Mouse (Mus musculus) heart, embryonic 13.5 days (tissue): ENCODE measurements around the gene Arid4b. TPM values are rescaled to one million over a fixed set of nuclear protein-coding genes. Genes with fewer than 3 reads are reported as not detected.

Experiments
- ATAC-seq: fragments of 200-750 bp; cut with Nextera tagmentation; 2 replicates; pipeline ENCODE4 v1.8.0; 2017; ENCODE audit warnings: moderate TSS enrichment; ENCODE audit not compliant: insufficient number of reproducible peaks, low FRiP score, low TSS enrichment; ENCODE audit errors: extremely low read depth
- H3K27ac ChIP-seq: fragments of 300-500 bp; sonication (generic); replicated peaks from 2 replicates; pipeline ENCODE4 v1.5.1; 2015; ENCODE audit warnings: moderate library complexity, mild to moderate bottlenecking, inconsistent platforms
- H3K27me3 ChIP-seq: fragments of 300-500 bp; sonication (generic); replicated peaks from 2 replicates; pipeline ENCODE4 v1.6.1; 2015; ENCODE audit warnings: mild to moderate bottlenecking, inconsistent platforms
- H3K36me3 ChIP-seq: fragments of 300-500 bp; sonication (generic); 2 replicates; pipeline ENCODE4 v1.6.1; 2015; ENCODE audit warnings: mild to moderate bottlenecking, inconsistent platforms
- H3K4me1 ChIP-seq: fragments of 300-500 bp; sonication (generic); 2 replicates; pipeline ENCODE4 v1.6.1; 2015; ENCODE audit warnings: inconsistent platforms
- H3K4me2 ChIP-seq: fragments of 300-500 bp; sonication (generic); 2 replicates; pipeline ENCODE4 v1.6.1; 2015; ENCODE audit warnings: inconsistent platforms, mild to moderate bottlenecking, moderate library complexity
- H3K4me3 ChIP-seq: fragments of 300-500 bp; sonication (generic); 2 replicates; pipeline ENCODE4 v1.5.1; 2015; ENCODE audit warnings: moderate library complexity, mild to moderate bottlenecking, inconsistent platforms
- H3K9ac ChIP-seq: fragments of 300-500 bp; sonication (generic); 2 replicates; pipeline ENCODE4 v1.6.1; 2015; ENCODE audit warnings: inconsistent platforms, mild to moderate bottlenecking, moderate library complexity
- H3K9me3 ChIP-seq: fragments of 300-500 bp; sonication (generic); 2 replicates; pipeline ENCODE4 v1.6.1; 2016; ENCODE audit warnings: inconsistent platforms
- WGBS: fragments of 180-500 bp; shearing (Covaris S2); methylation state at CpG from one replicate; pipeline ENCODE4 v1.1.7; 2015; ENCODE audit warnings: mixed read lengths; 5-methylcytosine and 5-hydroxymethylcytosine counted together
- polyA plus RNA-seq: library from polyadenylated mRNA; unstranded; fragments of >200 nt; fragmentation: Nextera tagmentation; extraction: Ambion mirVana; gene quantifications from 2 replicates; pipeline ENCODE4 v1.2.1, GENCODE M21; 2015

Arid4b gene
- polyA plus RNA-seq, 1 experiment from 2014 or later: 43.0 TPM

GRCm38 (mm10) chr13:14113746-14114528, 50.9 kb downstream of the Arid4b start:
- Histone ChIP-seq H3K27ac (no peak overlapping the region), H3K4me1 (peaks cover 30% of the 10 kb centered on the region), H3K4me3 (no peak overlapping the region), H3K36me3 (no peaks in the 10 kb centered on the region), H3K4me2 (no peak overlapping the region), H3K9me3 (no peaks in the 10 kb centered on the region), H3K27me3 (no peaks in the 10 kb centered on the region), H3K9ac (no peak overlapping the region)
- WGBS: 91% methylated on average over 4 of the region's 4 CpGs
- ATAC-seq: no peak

- 99% methylated on average over 2 of the region's 2 CpGs for WGBS
- Histone ChIP-seq H3K4me2 (no peak overlapping the region), H3K27me3 (no peaks in the 10 kb centered on the region), H3K9me3 (no peaks in the 10 kb centered on the region), H3K27ac (no peak overlapping the region), H3K36me3 (peaks cover 5% of the 10 kb centered on the region; the same call in 1 of the 2 replicates), H3K9ac (no peak overlapping the region), H3K4me1 (peaks cover 23% of the 10 kb centered on the region), H3K4me3 (no peak overlapping the region)
- no peak for ATAC-seq
Observed at GRCm38 (mm10) chr13:14115805-14116204, 52.8 kb downstream of the Arid4b start.

DNA sequence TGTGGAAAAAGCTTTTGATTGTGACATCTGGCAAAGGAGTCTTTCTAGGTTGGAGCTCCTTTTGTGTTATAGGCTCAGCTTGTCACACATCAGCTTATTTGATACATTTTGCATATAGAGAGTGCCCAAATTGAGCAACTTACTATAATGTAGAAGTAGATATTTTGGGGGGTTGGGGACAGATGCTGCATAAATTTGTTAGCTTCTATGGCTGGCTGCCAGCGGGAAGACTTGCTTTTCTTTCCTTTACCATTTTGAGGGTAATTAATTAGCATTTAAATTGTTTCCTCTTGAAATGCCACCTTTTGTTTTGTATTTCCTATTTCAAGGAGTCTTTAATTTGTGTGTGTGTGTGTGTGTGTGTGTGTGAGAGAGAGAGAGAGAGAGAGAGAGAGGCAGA, 68.6 kb downstream of the Arid4b start:
- H3K36me3 ChIP-seq: peaks cover 64% of the 10 kb centered on the region
- H3K27ac ChIP-seq: no peak overlapping the region
- no peak for ATAC-seq

GRCm38 (mm10) chr13:14142294-14142966, 79.4 kb downstream of the Arid4b start:
- ATAC-seq: no peak
- no peak overlapping the region for H3K4me3 ChIP-seq
- H3K4me2 ChIP-seq: no peak overlapping the region
- no peaks in the 10 kb centered on the region for H3K9me3 ChIP-seq
- no peaks in the 10 kb centered on the region for H3K27me3 ChIP-seq
- H3K9ac ChIP-seq: no peak overlapping the region
- peaks cover 36% of the 10 kb centered on the region for H3K36me3 ChIP-seq
- 85% methylated on average over 2 of the region's 2 CpGs for WGBS
- H3K4me1 ChIP-seq: no peaks in the 10 kb centered on the region
- no peak overlapping the region for H3K27ac ChIP-seq

More for the DNA sequence above, 68.6 kb downstream of the Arid4b start:
- 84% methylated on average over 1 of the region's 1 CpGs for WGBS
- Histone ChIP-seq H3K4me2 (no peak overlapping the region), H3K27me3 (no peaks in the 10 kb centered on the region), H3K9ac (no peak overlapping the region), H3K4me1 (no peaks in the 10 kb centered on the region), H3K9me3 (no peaks in the 10 kb centered on the region), H3K4me3 (no peak overlapping the region)

DNA sequence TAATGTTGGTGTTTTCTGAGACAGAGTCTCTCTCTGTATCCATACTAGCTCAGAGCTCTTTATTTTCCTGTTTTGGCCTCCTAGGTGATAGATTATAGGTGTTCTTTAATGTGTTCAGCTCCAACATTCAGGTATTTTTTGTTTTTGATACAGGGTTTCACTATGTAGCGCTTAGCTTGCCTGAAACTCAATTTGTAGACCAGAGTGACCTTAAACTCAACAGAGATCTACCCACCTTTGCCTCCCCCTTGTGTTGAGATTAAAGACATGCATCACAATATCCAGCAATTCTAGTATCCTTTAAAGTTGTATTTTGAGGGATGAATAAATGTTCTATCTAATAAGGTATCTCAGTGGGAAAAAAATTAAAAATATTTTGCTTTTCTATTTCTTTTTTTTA, 115.0 kb downstream of the Arid4b start:
- Histone ChIP-seq H3K4me3 (no peak overlapping the region), H3K4me2 (no peak overlapping the region), H3K27me3 (no peaks in the 10 kb centered on the region), H3K4me1 (no peaks in the 10 kb centered on the region), H3K9me3 (no peaks in the 10 kb centered on the region), H3K9ac (no peak overlapping the region), H3K27ac (no peak overlapping the region), H3K36me3 (peaks cover 28% of the 10 kb centered on the region)
- ATAC-seq: no peak
- WGBS: 83% methylated on average over 1 of the region's 1 CpGs

- H3K27ac ChIP-seq: no peak overlapping the region
- WGBS: 90% methylated on average over 3 of the region's 3 CpGs
- H3K36me3 ChIP-seq: peaks cover 36% of the 10 kb centered on the region
- no peaks in the 10 kb centered on the region for H3K9me3 ChIP-seq
- no peak overlapping the region for H3K9ac ChIP-seq
- H3K4me1 ChIP-seq: no peaks in the 10 kb centered on the region
- ATAC-seq: no peak
- H3K27me3 ChIP-seq: no peaks in the 10 kb centered on the region
- no peak overlapping the region for H3K4me2 ChIP-seq
- H3K4me3 ChIP-seq: no peak overlapping the region
Observed at GRCm38 (mm10) chr13:14179669-14180068, 116.6 kb downstream of the Arid4b start.

DNA sequence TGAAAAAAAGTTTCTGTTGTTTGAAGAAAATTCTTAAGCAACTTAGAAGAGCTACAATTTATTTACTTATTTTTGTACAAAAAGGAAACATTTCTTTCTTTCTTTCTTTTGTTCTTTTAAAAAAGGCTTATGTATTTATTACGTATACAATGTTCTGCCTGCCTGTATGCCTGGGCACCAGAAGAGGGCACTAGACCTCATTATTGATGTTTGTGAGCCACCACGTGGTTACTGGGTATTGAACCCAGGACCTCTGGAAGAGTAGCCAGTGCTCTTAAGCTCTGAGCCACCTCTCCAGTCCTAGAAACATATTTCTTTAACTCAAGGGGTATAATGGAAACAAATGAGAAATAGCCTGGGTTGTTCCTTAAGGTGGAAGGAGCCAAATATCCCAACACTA, 182.9 kb downstream of the Arid4b start:
- Histone ChIP-seq H3K4me1 (no peaks in the 10 kb centered on the region), H3K4me3 (no peak overlapping the region), H3K27ac (no peak overlapping the region), H3K9ac (no peak overlapping the region), H3K36me3 (no peaks in the 10 kb centered on the region), H3K4me2 (no peak overlapping the region), H3K9me3 (no peaks in the 10 kb centered on the region), H3K27me3 (no peaks in the 10 kb centered on the region)
- ATAC-seq: no peak
- WGBS: 55% methylated on average over 2 of the region's 2 CpGs

Other genes with a start within 250 kb of the Arid4b start
- gene B3galnt2, start 108.8 kb upstream of the Arid4b start, polyA plus RNA-seq: 17.1 and 20.1 TPM in 2 replicates
- gene Tbce, start 23.6 kb upstream of the Arid4b start, polyA plus RNA-seq: 34.5 and 37.6 TPM in 2 replicates
- 40.9 and 41.0 TPM in 2 replicates for gene Ggps1, start 256 bp downstream of the Arid4b start, polyA plus RNA-seq